Mouse (Mus musculus) right cerebral cortex, postnatal 25 days (tissue): ENCODE measurements around the gene Foxo3.

Source experiments
- DNase-seq: peaks from one replicate; pipeline ENCODE4 v3.0.0; 2022

The Foxo3 gene

DNA sequence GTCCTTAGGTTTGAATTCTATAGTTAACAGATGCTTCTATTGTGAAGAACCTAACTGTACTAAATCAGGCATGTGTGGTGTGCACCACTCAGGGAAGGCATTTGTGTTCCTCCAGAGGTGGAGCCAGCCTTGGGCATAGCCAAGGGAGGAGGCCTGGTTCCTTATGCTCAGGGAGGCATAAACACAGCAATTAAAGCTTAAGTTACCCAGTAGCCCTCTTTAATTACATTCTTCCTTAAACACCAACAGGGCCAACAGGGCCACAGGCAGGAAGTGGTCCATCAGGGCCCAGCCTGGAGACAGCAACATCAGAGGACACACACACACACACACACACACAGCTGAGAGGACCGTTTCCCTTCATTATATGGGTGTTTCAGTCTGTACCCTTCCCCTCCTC is 102.7 kb downstream of the Foxo3 start:
- no peak for DNase-seq

DNA sequence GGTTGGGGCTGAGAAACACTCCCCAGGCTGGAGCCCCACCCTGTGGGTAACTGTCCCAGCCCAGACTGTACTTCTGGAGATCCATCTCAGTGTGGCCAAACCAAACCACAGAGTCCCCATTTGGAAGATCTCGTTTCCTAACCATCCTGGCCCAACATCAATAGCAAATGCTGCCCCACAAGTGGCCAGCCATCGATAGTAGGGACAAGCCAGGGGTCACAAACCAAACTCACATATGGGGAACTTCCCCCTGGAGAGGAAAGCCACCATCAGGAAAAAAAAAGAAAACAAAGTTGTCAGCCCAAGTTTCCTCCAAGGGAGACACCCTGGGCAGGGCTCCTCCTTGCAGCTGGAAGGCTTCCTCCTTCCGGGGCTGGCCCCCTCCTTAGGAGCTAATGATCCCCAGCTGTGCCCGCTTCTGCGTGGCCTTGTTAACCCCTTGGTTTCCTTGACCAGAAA is 105.6 kb downstream of the Foxo3 start:
- no peak for DNase-seq

DNA sequence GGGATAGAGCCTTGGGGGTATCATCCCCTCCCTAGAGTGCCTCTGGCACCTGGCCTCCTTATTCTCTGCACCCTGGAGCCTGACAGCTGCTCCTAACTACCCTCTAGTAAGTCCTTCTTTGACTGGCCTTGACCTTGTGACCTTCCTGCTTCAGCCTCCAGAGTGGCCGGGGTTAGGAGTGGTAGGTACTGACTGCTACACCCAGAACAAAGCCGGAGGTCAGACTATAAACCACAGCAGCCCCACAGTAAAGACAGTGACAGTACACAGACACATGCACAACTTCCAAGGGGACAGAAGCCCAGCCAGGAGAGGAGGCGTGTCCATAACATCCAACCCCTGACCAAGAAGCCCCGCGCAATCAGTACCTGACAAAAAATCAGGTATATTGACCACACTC is 106.4 kb downstream of the Foxo3 start:
- no peak for DNase-seq

DNA sequence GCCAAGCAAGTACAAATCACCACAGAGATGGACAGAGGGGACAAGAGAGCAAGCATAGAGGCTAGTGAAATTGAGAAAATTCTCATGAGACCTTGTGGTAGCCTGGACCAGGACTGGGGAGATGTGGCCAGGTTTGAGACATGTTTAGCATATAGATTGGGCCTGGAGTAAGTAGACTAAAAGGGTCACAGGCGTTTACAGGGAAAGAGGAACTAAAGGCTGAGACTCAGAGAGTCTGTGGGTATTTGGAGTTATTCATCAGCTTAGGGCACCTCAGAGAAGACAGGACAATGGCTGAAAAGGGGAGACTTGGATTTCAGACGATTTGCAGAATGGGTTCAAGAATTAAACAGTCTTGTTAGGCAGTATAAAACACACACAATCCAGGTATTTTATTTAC is 121.8 kb downstream of the Foxo3 start:
- DNase-seq: no peak

DNA sequence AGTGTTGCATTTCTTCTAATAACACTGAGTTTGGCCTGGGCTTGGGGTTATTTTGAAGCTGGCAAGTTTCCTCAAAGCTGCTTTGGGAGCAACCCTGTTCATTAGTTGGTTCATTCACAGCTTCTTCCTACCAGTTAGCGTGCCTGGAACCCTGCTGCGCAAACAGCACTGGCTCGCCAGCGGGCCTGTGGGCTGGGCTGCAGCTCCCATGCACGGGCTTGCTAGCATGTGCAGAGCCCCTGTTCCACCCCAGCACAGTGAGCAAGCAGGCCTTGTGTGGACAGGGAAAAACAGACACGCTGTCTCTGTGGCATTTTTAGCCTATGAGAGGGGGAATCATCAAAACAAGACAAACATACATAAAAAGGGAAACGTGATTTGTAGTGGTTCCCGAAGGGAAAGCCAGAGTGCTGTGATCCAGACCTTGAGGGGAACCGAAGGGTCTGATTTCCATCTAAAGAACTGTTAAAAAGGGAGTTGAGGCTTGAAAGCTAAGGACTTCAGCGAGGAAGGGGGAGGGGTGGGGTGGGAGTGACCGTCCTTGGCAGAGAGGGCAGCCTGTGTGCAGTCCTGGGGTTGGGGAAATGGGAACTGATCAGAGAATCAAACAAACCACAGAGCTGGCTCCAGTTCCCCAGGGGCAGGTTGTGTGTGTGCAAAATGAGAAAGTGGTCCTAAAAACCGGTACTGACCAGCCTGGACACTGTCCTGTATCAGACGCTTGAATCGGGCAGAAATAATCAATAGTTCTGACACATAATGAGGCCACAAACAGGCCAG is 123.9 kb downstream of the Foxo3 start:
- DNase-seq: peak; percentile 31

DNA sequence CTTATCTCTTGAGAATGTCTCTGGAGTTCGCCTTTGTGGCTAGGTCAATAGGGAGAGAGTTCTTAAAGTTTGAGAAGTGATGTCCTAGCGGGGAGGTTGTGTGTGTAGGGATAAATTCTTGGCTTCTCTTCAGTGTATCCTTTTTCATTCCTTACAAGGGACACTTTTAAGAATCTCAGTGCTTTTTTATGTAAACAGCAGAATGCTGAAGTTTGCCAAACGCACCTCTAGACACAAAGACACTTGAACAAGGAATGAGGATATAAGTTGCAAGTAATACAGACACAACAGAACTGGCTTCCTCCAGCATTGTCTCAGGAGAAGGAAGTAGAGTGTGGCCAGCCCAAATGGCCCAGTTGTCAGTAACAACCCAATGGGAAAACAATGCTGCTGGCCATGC is 126.8 kb downstream of the Foxo3 start:
- DNase-seq: no peak

DNA sequence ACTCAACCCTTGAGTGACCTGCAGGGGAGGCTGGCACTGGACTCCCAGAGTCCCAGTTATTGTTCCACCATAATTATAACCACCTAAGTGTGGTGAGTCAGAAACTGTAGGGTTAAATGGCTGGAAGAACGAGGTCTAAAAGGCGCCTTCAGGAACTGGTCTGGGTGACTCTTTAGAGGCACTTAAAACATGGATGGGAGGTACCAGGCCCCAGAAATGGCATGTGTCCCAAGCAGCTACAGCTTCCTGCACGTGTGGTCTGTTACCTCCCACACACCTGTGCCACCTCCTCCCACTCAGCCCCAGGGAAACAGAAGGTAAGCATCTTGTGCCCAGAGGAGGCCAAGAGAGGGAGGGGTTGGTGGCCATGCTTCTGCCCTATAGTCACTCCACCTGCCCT is 128.2 kb downstream of the Foxo3 start:
- DNase-seq: no peak

DNA sequence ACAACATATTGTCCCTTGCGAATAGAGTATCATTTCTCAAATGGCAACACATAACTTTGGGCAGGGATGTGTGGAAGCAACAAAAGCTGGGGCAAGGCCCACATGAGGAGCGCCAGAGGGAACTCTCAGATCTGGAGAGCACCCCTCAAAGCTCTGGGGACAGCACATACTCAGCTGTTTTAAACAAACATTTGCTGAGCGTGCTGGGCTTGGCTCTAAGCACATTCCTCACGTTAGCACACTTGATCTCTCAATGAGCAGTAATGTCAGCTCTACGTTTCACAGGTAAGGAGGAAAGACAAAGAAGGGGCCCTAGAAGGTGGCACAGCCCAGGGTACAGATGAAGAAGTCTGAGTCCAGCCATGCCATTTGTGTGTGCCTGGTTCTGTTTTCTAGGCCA is 131.3 kb downstream of the Foxo3 start:
- DNase-seq: no peak

DNA sequence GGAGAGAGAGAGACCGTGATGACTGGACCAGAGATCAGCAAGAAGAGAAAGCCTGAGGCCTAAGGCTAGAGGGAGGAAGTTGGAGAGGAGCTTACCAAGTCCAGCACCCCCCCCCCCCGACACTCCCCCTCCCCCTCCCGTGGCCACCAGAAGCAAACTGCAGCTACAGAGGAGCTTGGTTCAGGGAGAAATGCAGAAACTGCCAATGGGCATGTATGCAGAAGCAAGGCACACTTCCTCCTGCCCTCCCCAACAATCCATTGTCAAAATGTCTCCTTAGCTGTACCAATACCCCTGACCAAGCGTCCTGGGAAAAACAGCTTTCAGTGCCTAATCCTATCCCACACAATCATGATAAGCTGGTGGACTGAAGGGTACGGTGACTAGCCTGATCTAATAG is 131.8 kb downstream of the Foxo3 start:
- no peak for DNase-seq

DNA sequence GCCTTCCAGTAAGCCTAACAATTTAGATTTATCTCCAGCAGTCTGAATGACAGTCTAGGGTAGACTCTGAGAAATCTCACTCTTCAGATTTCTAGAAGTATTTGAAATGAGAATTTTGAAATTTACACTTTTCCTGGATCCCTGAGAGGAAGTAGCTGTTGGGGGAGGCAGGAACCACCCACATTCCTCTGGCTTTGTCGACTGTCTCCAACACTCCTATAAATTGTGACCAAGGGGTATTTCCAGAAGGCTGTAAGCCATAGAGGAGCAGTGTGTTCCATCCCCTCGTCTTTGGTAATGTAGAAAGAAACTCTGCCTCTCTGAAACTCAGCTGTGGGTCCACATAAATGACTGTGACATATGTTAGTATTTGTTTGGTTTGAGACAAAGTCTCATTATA is 132.4 kb downstream of the Foxo3 start:
- no peak for DNase-seq

DNA sequence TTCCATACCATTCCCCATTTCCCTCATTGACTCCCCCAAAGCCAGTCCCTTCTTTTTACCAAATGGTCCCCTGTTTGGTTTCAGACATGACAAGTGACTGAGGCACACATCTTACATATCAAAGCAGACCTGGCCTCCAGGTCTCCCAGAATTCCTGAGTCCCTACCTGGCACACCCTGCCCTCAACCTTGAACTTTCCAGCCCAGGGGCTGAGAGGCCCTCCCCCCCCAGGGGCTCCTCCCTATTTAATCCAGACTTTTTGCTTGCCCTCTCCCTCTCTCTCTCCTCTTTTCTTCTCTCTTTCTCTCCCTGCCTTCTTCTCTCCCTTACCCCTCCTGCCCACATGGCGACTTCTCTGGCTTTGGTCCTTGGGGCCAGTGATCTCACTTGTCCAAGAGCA is 133.8 kb downstream of the Foxo3 start:
- DNase-seq: no peak

DNA sequence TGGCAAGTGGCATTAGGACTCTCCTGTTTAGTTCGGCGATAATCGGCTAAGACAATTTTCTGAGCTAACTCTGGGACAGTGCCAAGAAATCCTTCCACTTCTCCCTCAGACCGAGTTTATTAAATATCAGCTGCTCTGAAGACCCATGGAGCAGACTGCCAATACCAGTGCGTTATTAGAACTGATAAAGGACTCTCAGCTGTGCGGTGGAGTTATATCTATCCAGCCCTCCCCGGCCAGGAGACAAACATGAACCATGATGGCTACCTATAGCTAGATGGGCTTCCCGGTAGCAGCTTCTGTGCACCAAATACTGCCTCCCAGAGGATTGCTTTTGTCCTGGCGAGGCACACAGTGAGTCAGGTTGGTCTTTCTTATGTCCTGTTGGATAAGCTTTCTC is 134.5 kb downstream of the Foxo3 start:
- DNase-seq: no peak

DNA sequence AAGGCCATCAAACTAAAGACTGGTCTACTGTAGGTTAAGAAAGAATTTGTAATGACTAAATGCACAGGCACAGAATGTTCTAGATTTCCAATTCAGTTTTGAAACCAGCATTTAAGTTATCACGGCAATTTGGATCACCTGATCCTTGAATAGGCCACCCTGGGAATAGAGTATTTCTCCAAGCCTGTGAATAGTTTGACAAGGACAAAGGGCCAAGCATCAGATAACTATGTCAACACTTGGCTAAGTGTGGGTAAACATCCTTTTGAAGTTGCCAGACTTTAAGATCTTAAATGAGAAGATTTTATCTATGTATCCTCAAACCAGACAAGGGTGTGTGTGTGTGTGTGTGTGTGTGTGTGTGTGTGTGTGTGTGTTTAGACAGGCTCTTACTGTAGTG is 136.8 kb downstream of the Foxo3 start:
- DNase-seq: no peak

DNA sequence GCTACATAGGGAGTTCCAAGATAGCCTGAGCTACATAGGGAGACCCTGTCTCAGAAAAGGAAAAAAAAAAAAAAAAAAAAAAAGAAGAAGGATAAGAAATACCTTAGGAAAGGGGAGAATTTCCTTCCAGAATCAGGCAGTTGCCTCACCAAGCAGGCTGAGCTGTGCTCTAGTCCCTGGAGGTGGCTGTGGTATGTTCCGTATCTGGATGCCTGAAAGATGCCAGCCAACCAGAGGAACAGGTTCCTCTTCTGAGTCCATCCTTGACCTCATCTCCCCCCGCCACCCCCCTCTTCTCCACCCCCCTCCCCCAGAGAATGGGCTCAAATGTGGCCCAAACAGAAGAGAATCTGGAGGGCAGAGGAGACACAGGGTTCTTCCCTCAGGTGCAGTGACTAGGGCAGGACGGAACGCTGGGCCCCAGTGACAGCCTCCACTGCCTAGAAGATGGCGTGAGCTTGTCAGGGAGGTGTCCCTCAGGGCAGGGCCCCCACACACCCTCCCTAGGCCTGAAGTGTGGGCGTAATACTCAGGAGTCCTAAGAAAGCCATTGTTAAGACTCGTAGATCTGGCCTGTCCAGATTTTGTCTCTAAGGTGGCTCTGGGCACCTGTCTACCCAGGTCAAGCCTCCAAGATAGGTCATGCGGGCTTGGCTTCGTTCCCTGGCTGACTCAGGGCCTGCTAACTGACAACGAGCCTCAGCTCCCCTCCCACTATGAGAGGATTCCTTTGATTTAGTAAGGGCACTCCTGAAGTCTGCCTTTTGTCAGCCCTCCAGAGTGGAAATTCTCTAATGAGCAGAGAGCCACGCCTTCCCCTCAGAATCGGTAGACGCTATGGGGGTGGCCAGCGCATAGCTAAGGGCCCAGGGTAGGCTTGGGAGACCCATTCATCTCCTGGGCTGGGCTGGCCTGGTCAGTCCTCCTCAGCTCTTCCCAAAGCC is 141.5 kb downstream of the Foxo3 start:
- DNase-seq: no peak
